Mouse (Mus musculus): ENCODE results near the gene Gja10. TPM values are rescaled to one million over a fixed set of nuclear protein-coding genes. Genes with fewer than 3 reads are reported as not detected.

Gja10 gene
- polyA plus RNA-seq, 1 experiment from 2014 or later: not detected

DNA sequence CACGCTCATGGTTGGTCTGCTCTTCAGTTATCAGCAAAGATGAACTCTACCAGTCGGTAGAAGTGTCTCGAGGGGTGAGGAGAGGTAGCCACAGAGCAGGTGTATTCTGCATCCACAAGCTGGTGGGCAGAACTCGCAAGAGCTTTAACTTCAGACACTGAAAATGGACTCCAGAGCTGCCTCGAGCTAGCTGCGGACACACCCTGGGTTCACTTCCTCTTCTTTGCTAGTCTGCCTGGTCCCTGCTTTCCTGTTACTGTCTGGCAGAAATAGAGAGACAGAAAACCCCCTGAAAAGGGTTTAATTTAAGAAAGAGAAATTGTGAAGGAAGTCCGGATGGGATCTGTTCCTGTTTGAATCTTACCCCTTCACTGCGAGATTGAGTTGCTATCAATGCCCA lies 37.6 kb downstream of the Gja10 start:
- no peak overlapping the region for H3K9ac ChIP-seq (ENCODE audit: low read depth, low read length)
- no peak overlapping the region for H3K4me3 ChIP-seq (ENCODE audit: low read depth, low read length)
- peaks cover 20% of the 10 kb centered on the region; the same call in 1 of the 2 replicates for H3K36me3 ChIP-seq (ENCODE audit: control insufficient read depth, insufficient read depth, low read length)
- no peak overlapping the region for H3K27ac ChIP-seq (replicated peaks; ENCODE audit: low read depth, low read length)
- WGBS: 83% methylated on average over 8 of the region's 8 CpGs
- no peaks in the 10 kb centered on the region for H3K9me3 ChIP-seq (ENCODE audit: control insufficient read depth, low read length)
- ATAC-seq (ENCODE audit: low read depth) (no peak), DNase-seq (ENCODE audit: low spot score) (no peak)
- no peak overlapping the region for H3K4me2 ChIP-seq (ENCODE audit: low read depth, low read length)
- no peaks in the 10 kb centered on the region for H3K4me1 ChIP-seq (ENCODE audit: control insufficient read depth, insufficient read depth, low read length)
- H3K27me3 ChIP-seq (replicated peaks; ENCODE audit: control insufficient read depth, insufficient read depth, low read length): no peaks in the 10 kb centered on the region

DNA sequence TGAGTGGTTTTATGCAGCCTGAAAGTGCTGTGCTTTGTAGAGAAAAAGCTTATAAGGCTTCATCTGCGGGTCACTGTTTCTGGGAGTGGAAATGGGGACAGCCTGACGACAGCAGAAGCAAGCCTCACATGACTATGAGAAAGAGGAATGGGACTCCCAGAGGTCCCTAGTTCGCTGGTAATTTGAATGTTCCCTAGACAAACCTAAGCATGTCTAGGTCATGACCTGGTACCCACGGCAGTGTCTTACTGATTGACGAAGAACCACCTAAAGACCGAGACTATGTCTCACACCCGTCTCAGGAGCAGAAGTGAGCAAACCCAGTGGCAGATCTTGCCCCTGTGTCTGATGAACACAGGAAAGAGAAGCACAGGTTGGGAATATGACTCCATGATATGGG lies 38.1 kb downstream of the Gja10 start:
- no peak overlapping the region for H3K4me2 ChIP-seq (ENCODE audit: low read depth, low read length)
- H3K9me3 ChIP-seq (ENCODE audit: control insufficient read depth, low read length): no peaks in the 10 kb centered on the region
- ATAC-seq (ENCODE audit: low read depth) (no peak), DNase-seq (ENCODE audit: low spot score) (no peak)
- WGBS: 82% methylated on average over 7 of the region's 7 CpGs
- H3K9ac ChIP-seq (ENCODE audit: low read depth, low read length): no peak overlapping the region
- no peak overlapping the region for H3K27ac ChIP-seq (replicated peaks; ENCODE audit: low read depth, low read length)
- peaks cover 20% of the 10 kb centered on the region; the same call in 1 of the 2 replicates for H3K36me3 ChIP-seq (ENCODE audit: control insufficient read depth, insufficient read depth, low read length)
- no peak overlapping the region for H3K4me3 ChIP-seq (ENCODE audit: low read depth, low read length)
- H3K4me1 ChIP-seq (ENCODE audit: control insufficient read depth, insufficient read depth, low read length): no peaks in the 10 kb centered on the region
- no peaks in the 10 kb centered on the region for H3K27me3 ChIP-seq (replicated peaks; ENCODE audit: control insufficient read depth, insufficient read depth, low read length)

DNA sequence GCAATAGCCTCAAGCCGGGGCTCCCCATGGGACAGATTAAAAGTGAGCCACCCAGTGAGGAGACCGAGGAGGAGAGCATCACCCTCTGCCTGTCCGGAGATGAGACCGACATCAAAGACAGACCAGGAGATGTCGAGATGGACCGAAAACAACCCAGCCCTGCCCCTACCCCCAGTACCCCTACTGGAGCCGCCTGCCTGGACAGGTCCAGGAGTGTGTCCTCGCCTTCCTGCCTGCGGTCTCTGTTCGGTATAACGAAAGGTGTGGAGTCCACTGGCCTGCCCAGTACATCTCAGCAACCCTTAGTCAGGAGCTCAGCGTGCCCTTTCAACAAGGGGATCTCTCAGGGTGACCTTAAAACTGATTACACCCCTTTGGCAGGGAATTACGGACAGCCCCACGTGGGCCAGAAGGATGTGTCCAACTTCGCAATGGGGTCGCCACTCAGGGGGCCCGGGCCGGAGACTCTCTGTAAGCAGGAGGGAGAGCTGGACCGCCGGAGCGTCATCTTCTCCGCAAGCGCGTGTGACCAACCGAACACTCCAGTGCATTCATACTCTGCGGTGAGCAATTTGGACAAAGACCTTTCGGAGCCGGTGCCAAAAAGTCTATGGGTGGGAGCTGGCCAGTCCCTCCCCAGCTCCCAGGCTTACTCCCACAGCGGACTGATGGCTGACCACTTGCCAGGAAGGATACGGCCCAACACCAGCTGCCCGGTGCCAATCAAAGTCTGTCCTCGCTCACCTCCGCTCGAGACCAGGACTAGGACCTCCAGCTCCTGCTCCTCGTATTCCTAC lies 40.0 kb downstream of the Gja10 start:
- no peaks in the 10 kb centered on the region for H3K4me1 ChIP-seq (ENCODE audit: control insufficient read depth, insufficient read depth, low read length)
- H3K27me3 ChIP-seq (replicated peaks; ENCODE audit: control insufficient read depth, insufficient read depth, low read length): no peaks in the 10 kb centered on the region
- no peak overlapping the region for H3K4me3 ChIP-seq (ENCODE audit: low read depth, low read length)
- no peak for ATAC-seq (ENCODE audit: low read depth)
- no peak overlapping the region for H3K27ac ChIP-seq (replicated peaks; ENCODE audit: low read depth, low read length)
- DNase-seq (ENCODE audit: low spot score): no peak
- no peaks in the 10 kb centered on the region for H3K9me3 ChIP-seq (ENCODE audit: control insufficient read depth, low read length)
- no peak overlapping the region for H3K9ac ChIP-seq (ENCODE audit: low read depth, low read length)
- 92% methylated on average over 34 of the region's 35 CpGs for WGBS
- H3K4me2 ChIP-seq (ENCODE audit: low read depth, low read length): no peak overlapping the region
- peaks cover 20% of the 10 kb centered on the region; the same call in 1 of the 2 replicates for H3K36me3 ChIP-seq (ENCODE audit: control insufficient read depth, insufficient read depth, low read length)

DNA sequence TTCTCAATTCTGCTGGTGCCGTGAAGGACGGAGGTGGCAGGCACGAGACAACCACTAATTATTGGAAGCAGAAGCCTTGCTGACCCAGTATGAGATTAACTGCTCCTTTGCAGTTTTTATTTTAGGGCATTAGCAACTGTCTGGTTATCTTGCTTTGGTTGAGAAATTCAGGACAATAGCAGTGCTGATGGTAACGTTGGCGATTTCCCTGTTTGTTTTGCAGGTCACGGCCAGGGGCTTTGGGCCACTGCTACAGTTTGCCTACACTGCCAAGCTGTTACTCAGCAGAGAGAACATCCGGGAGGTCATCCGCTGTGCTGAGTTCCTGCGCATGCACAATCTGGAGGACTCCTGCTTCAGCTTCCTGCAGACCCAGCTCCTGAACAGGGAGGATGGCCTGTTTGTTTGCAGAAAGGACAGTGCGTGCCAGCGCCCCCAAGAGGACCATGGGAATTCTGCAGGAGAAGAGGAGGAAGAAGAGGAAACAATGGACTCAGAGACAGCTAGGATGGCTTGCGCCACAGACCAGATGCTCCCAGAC lies 40.9 kb downstream of the Gja10 start:
- H3K4me2 ChIP-seq (ENCODE audit: low read depth, low read length): no peak overlapping the region
- no peaks in the 10 kb centered on the region for H3K4me1 ChIP-seq (ENCODE audit: control insufficient read depth, insufficient read depth, low read length)
- DNase-seq (ENCODE audit: low spot score): peak; percentile 54
- H3K27ac ChIP-seq (replicated peaks; ENCODE audit: low read depth, low read length): no peak overlapping the region
- 49% methylated on average over 12 of the region's 12 CpGs for WGBS
- no peaks in the 10 kb centered on the region for H3K27me3 ChIP-seq (replicated peaks; ENCODE audit: control insufficient read depth, insufficient read depth, low read length)
- H3K9me3 ChIP-seq (ENCODE audit: control insufficient read depth, low read length): no peaks in the 10 kb centered on the region
- peaks cover 20% of the 10 kb centered on the region; the same call in 1 of the 2 replicates for H3K36me3 ChIP-seq (ENCODE audit: control insufficient read depth, insufficient read depth, low read length)
- no peak overlapping the region for H3K9ac ChIP-seq (ENCODE audit: low read depth, low read length)
- ATAC-seq (ENCODE audit: low read depth): peak; percentile 62; the same call in 1 of the 2 replicates
- H3K4me3 ChIP-seq (ENCODE audit: low read depth, low read length): no peak overlapping the region

DNA sequence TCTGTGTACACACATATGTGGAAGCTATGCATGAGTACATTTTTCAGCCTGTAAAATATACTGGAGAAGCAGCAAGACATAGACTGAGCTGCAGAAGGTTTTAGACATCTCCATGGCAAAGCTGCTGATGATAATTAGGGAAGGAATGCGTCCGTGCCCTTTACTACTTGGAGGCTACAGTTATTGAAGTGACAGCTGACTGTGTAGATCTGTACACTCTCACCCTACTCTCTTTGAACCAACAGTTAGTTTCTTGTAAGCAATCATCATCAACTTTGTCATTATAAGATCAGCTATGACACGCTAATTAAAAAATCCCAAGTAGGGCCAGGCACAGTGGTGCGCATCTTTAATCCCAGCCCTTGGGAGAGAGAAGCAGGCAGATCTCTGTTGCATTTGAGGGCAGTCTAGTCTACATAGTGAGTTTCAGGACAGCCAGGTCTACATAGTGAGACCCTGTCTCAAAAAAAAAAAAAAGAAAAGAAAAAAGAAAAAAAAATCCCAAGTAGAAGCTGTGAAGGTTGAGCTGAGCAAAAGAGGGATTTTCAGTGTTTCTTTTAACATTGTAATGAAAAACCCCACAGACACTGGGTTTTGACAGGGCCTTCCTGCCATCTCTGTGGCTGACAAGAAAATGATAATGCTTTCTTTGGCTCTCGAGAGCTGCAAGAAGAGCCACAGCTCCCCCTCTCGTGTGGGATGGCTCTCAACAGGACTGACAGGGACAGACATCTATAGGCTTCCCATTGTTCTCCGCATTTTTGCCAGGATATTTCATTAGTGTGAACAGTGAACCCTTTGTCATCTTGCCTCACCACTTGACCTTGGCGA lies 41.6 kb downstream of the Gja10 start:
- H3K27ac ChIP-seq (replicated peaks; ENCODE audit: low read depth, low read length): no peak overlapping the region
- DNase-seq (ENCODE audit: low spot score): peak; percentile 64

DNA sequence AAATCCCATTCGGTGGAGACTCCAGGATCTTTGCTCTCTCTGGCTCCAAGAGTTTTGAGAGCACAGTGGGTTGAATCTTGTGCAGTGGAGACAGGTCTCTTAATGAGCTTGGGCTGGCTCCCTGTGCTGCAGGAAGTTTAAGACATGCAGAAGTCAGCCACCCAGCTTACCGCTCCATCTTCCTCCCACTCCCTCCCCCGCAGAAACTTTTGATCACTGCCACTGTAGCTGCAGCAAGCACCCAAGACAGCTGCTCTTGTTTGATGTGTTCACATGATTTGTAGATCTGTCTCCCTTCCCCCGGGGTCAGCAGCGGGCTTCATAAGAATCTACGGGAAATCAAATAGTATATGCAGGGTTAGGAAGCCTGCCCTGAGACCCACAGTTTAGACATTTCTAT lies 42.3 kb downstream of the Gja10 start:
- peak; percentile 20 for DNase-seq (ENCODE audit: low spot score)
- H3K27ac ChIP-seq (replicated peaks; ENCODE audit: low read depth, low read length): no peak overlapping the region
- H3K9ac ChIP-seq (ENCODE audit: low read depth, low read length): no peak overlapping the region
- H3K4me3 ChIP-seq (ENCODE audit: low read depth, low read length): no peak overlapping the region
- H3K4me2 ChIP-seq (ENCODE audit: low read depth, low read length): no peak overlapping the region
- WGBS: 41% methylated on average over 6 of the region's 6 CpGs
- no peaks in the 10 kb centered on the region for H3K27me3 ChIP-seq (replicated peaks; ENCODE audit: control insufficient read depth, insufficient read depth, low read length)
- H3K36me3 ChIP-seq (ENCODE audit: control insufficient read depth, insufficient read depth, low read length): peaks cover 20% of the 10 kb centered on the region; the same call in 1 of the 2 replicates
- H3K4me1 ChIP-seq (ENCODE audit: control insufficient read depth, insufficient read depth, low read length): no peaks in the 10 kb centered on the region
- no peak for ATAC-seq (ENCODE audit: low read depth)
- H3K9me3 ChIP-seq (ENCODE audit: control insufficient read depth, low read length): no peaks in the 10 kb centered on the region

More for the DNA sequence above, 41.6 kb downstream of the Gja10 start:
- 40% methylated on average over 8 of the region's 8 CpGs for WGBS
- H3K27me3 ChIP-seq (replicated peaks; ENCODE audit: control insufficient read depth, insufficient read depth, low read length): no peaks in the 10 kb centered on the region
- no peaks in the 10 kb centered on the region for H3K4me1 ChIP-seq (ENCODE audit: control insufficient read depth, insufficient read depth, low read length)
- H3K36me3 ChIP-seq (ENCODE audit: control insufficient read depth, insufficient read depth, low read length): peaks cover 20% of the 10 kb centered on the region; the same call in 1 of the 2 replicates
- H3K9ac ChIP-seq (ENCODE audit: low read depth, low read length): no peak overlapping the region
- H3K4me3 ChIP-seq (ENCODE audit: low read depth, low read length): no peak overlapping the region
- H3K9me3 ChIP-seq (ENCODE audit: control insufficient read depth, low read length): no peaks in the 10 kb centered on the region
- peak; percentile 67; the same call in 1 of the 2 replicates for ATAC-seq (ENCODE audit: low read depth)
- H3K4me2 ChIP-seq (ENCODE audit: low read depth, low read length): no peak overlapping the region

DNA sequence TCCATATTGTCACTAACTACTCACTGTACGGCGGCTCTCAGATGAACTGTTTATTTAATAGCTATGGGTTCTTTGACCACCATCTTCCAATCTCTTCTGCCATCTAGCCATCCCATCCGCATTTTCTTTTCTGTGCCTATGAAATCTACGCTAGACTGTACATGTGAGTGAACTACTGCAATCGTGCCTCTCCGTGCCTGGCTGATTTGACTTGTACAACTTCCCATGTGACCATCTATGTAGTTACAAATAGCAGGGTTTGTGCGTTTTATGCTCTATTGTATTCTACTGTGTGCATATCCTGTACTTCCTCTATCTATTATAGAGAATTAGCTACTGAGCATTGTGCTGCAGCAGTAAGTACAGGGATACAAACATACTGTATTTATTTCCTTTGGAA lies 47.1 kb downstream of the Gja10 start:
- Histone ChIP-seq H3K27ac (replicated peaks; ENCODE audit: low read depth, low read length) (no peak overlapping the region), H3K4me1 (ENCODE audit: control insufficient read depth, insufficient read depth, low read length) (no peaks in the 10 kb centered on the region), H3K27me3 (replicated peaks; ENCODE audit: control insufficient read depth, insufficient read depth, low read length) (no peaks in the 10 kb centered on the region), H3K9ac (ENCODE audit: low read depth, low read length) (no peak overlapping the region), H3K36me3 (ENCODE audit: control insufficient read depth, insufficient read depth, low read length) (no peaks in the 10 kb centered on the region), H3K4me3 (ENCODE audit: low read depth, low read length) (no peak overlapping the region), H3K4me2 (ENCODE audit: low read depth, low read length) (no peak overlapping the region), H3K9me3 (ENCODE audit: control insufficient read depth, low read length) (no peaks in the 10 kb centered on the region)
- ATAC-seq (ENCODE audit: low read depth): no peak
- DNase-seq (ENCODE audit: low spot score): no peak
- WGBS: 91% methylated on average over 7 of the region's 7 CpGs

DNA sequence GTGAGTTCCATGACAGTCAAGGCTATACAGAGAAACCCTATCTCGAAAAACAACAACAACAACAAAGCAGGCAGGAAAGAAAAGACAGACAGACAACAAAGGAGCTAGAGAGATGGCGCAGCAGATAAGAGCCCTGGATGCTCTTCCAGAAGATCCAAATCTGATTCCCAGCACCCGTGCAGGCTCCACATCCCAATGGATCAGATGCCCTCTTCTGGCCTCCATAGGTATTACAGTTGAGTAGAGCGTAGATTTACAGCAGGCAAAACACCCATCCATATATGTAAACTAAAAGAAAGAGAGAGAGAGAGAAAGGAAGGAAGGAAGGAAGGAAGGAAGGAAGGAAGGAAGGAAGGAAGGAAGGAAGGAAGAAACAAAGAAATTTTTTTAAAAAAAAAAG lies 51.2 kb downstream of the Gja10 start:
- Histone ChIP-seq H3K9ac (ENCODE audit: low read depth, low read length) (no peak overlapping the region), H3K4me2 (ENCODE audit: low read depth, low read length) (no peak overlapping the region), H3K4me3 (ENCODE audit: low read depth, low read length) (no peak overlapping the region), H3K9me3 (ENCODE audit: control insufficient read depth, low read length) (no peaks in the 10 kb centered on the region), H3K27me3 (replicated peaks; ENCODE audit: control insufficient read depth, insufficient read depth, low read length) (no peaks in the 10 kb centered on the region), H3K4me1 (ENCODE audit: control insufficient read depth, insufficient read depth, low read length) (no peaks in the 10 kb centered on the region), H3K27ac (replicated peaks; ENCODE audit: low read depth, low read length) (no peak overlapping the region), H3K36me3 (ENCODE audit: control insufficient read depth, insufficient read depth, low read length) (no peaks in the 10 kb centered on the region)
- WGBS: 44% methylated on average over 4 of the region's 4 CpGs
- ATAC-seq (ENCODE audit: low read depth) (no peak), DNase-seq (ENCODE audit: low spot score) (no peak)
